Comparison of ENCODE assay signal across 16 mouse cellular contexts in the genomic region with DNA sequence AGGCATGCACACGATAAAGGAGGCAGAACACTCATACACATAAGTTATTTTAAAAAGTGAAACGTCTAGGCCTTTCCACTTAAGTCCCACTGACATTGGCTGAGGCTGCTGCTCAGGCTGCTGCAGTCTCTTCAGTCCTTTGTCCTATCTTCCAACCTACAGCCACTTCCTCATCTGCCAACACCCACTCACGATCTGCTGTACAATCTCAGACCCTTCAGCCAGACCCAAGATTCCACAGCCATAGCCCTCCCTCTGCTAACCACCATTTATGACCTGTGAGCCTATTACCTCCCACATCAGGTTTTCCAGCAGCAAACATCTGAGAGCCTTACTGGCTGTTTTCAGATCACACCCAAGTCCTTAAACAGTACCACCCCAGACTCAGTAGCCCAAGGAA. TPM values are rescaled to one million over a fixed set of nuclear protein-coding genes. Genes with fewer than 3 reads are reported as not detected.
DNase-seq lines count a peak whose midpoint lies in the region; ATAC-seq and TF ChIP-seq lines count a peak whose summit lies in the region.
"Had no signal": no experiment of that assay in that cellular context is flagged by ENCODE, and none has a peak within 500 bp of the region (broad histone marks: within the 10 kb centered on the region; RNA-seq: fewer than 3 reads in every experiment).

No protein-coding gene starts in this region.

- H3K79me2 ChIP-seq in macrophage (ENCODE audit: inconsistent target) = peaks cover 100% of the 10 kb centered on the region

- DNase-seq in heart, adult 18-20 months = no peak
- DNase-seq in G1E (ENCODE audit: low spot score) = no peak
- DNase-seq: adrenal gland, adult 2 months; embryo, embryonic 11 days; kidney, adult 9 months; retina, postnatal 1 day had no signal

- no peaks in the 10 kb centered on the region for H3K27me3 ChIP-seq in heart, embryonic 13.5 days (replicated peaks)
- H3K27me3 ChIP-seq in G1E (ENCODE audit: insufficient read depth, low read length) = no peaks in the 10 kb centered on the region
- no peaks in the 10 kb centered on the region for H3K27me3 ChIP-seq in embryonic facial prominence, embryonic 15.5 days
- H3K27me3 ChIP-seq in forebrain, embryonic 12.5 days = no peaks in the 10 kb centered on the region
- H3K27me3 ChIP-seq in midbrain, embryonic 13.5 days = no peaks in the 10 kb centered on the region
- H3K27me3 ChIP-seq: limb, embryonic 15.5 days; neural tube, embryonic 12.5 days had no signal

- peak overlapping the region; percentile 58 for H3K9ac ChIP-seq in heart, embryonic 13.5 days
- H3K9ac ChIP-seq in embryonic facial prominence, embryonic 15.5 days = no peak overlapping the region
- H3K9ac ChIP-seq in forebrain, embryonic 12.5 days = no peak overlapping the region
- no peak overlapping the region; the same call in 1 of the 2 replicates for H3K9ac ChIP-seq in midbrain, embryonic 13.5 days (replicated peaks)
- H3K9ac ChIP-seq: limb, embryonic 15.5 days; neural tube, embryonic 12.5 days had no signal

- 5% methylated on average over 3 of the region's 3 CpGs for WGBS in heart, embryonic 13.5 days
- WGBS in embryonic facial prominence, embryonic 15.5 days = 69% methylated on average over 3 of the region's 3 CpGs
- WGBS in macrophage (ENCODE audit: missing documents) = 16% methylated on average over 3 of the region's 3 CpGs
- WGBS in forebrain, embryonic 12.5 days = 83% methylated on average over 3 of the region's 3 CpGs
- WGBS in midbrain, embryonic 13.5 days = 69% methylated on average over 3 of the region's 3 CpGs

- H3K4me3 ChIP-seq in heart, embryonic 13.5 days = no peak overlapping the region
- H3K4me3 ChIP-seq in G1E (ENCODE audit: low read depth, low read length) (no peak overlapping the region), macrophage (ENCODE audit: inconsistent target) (no peak overlapping the region)
- H3K4me3 ChIP-seq in embryonic facial prominence, embryonic 15.5 days (replicated peaks) = no peak overlapping the region
- H3K4me3 ChIP-seq in forebrain, embryonic 12.5 days (replicated peaks) = no peak overlapping the region
- H3K4me3 ChIP-seq in midbrain, embryonic 13.5 days (replicated peaks) = no peak overlapping the region
- H3K4me3 ChIP-seq: hindbrain, embryonic 10.5 days; limb, embryonic 15.5 days; neural tube, embryonic 12.5 days had no signal

- H3K9me3 ChIP-seq in heart, embryonic 13.5 days = no peaks in the 10 kb centered on the region
- H3K9me3 ChIP-seq in G1E (replicated peaks) = no peaks in the 10 kb centered on the region
- no peaks in the 10 kb centered on the region for H3K9me3 ChIP-seq in embryonic facial prominence, embryonic 15.5 days (replicated peaks)
- H3K9me3 ChIP-seq in forebrain, embryonic 12.5 days = no peaks in the 10 kb centered on the region
- no peaks in the 10 kb centered on the region for H3K9me3 ChIP-seq in midbrain, embryonic 13.5 days
- H3K9me3 ChIP-seq: hindbrain, embryonic 10.5 days; limb, embryonic 15.5 days; neural tube, embryonic 12.5 days had no signal

- peak overlapping the region; percentile 85 for H3K27ac ChIP-seq in heart, embryonic 13.5 days (replicated peaks)
- H3K27ac ChIP-seq in embryonic facial prominence, embryonic 15.5 days (replicated peaks) = 0 out of 2 replicates have a peak overlapping the region, but pooled peaks have one; percentile 5
- peak overlapping the region; percentile 92 for H3K27ac ChIP-seq in macrophage
- no peak overlapping the region for H3K27ac ChIP-seq in forebrain, embryonic 12.5 days
- H3K27ac ChIP-seq in midbrain, embryonic 13.5 days = no peak overlapping the region
- H3K27ac ChIP-seq: hindbrain, embryonic 10.5 days; neural tube, embryonic 12.5 days had no signal

- H3K36me3 ChIP-seq in heart, embryonic 13.5 days = peaks cover 40% of the 10 kb centered on the region
- H3K36me3 ChIP-seq in G1E (replicated peaks) (peaks cover 98% of the 10 kb centered on the region), macrophage (ENCODE audit: inconsistent target) (peaks cover 25% of the 10 kb centered on the region)
- peaks cover 17% of the 10 kb centered on the region; the same call in 1 of the 2 replicates for H3K36me3 ChIP-seq in embryonic facial prominence, embryonic 15.5 days
- H3K36me3 ChIP-seq in forebrain, embryonic 12.5 days (replicated peaks) = peaks cover 20% of the 10 kb centered on the region
- peaks cover 26% of the 10 kb centered on the region; the same call in 1 of the 2 replicates for H3K36me3 ChIP-seq in midbrain, embryonic 13.5 days

- no peak for TF ChIP-seq CTCF in G1E (IDR thresholded peaks at IDR 0.05; ENCODE audit: low read depth, low read length)

- H3K4me1 ChIP-seq in heart, embryonic 13.5 days = peaks cover 99% of the 10 kb centered on the region
- peaks cover 96% of the 10 kb centered on the region for H3K4me1 ChIP-seq in G1E (ENCODE audit: insufficient read depth, low read depth, low read length)
- H3K4me1 ChIP-seq in embryonic facial prominence, embryonic 15.5 days = peaks cover 80% of the 10 kb centered on the region
- peaks cover 74% of the 10 kb centered on the region for H3K4me1 ChIP-seq in forebrain, embryonic 12.5 days
- H3K4me1 ChIP-seq in midbrain, embryonic 13.5 days (replicated peaks) = peaks cover 90% of the 10 kb centered on the region

- H3K4me2 ChIP-seq in heart, embryonic 13.5 days = peak overlapping the region; percentile 44
- no peak overlapping the region for H3K4me2 ChIP-seq in embryonic facial prominence, embryonic 15.5 days (replicated peaks)
- no peak overlapping the region for H3K4me2 ChIP-seq in forebrain, embryonic 12.5 days
- H3K4me2 ChIP-seq in midbrain, embryonic 13.5 days (replicated peaks) = no peak overlapping the region
- H3K4me2 ChIP-seq: limb, embryonic 15.5 days; midbrain, embryonic 11.5 days; neural tube, embryonic 12.5 days had no signal

- ATAC-seq in heart, embryonic 13.5 days (ENCODE audit: extremely low read depth, insufficient number of reproducible peaks, low FRiP score, low TSS enrichment) = peak; percentile 33; the same call in 1 of the 2 replicates
- ATAC-seq in G1E (ENCODE audit: extremely low read depth, insufficient number of reproducible peaks, low FRiP score, poor library complexity, severe bottlenecking) = peak; percentile 50; the same call in 1 of the 2 replicates
- no peak for ATAC-seq in embryonic facial prominence, embryonic 15.5 days (ENCODE audit: insufficient number of reproducible peaks, low FRiP score, low TSS enrichment, low read depth)
- ATAC-seq in CD4-positive, CD25-positive, alpha-beta regulatory T cell, adult 4 months = no peak
- ATAC-seq in forebrain, embryonic 12.5 days (ENCODE audit: low FRiP score) = no peak
- ATAC-seq in midbrain, embryonic 13.5 days = no peak

RNA-seq across cellular contexts. Expression of a gene that starts 9.4 kb away (rescaled TPM):
- 27.7 and 30.6 TPM in 2 replicates for polyA plus RNA-seq in heart, embryonic 13.5 days (2015; fragmentation: Nextera tagmentation; extraction: Ambion mirVana)
- total RNA-seq in heart, adult 18-20 months (2021) = 10 to 100 TPM; 11.5 to 12.7 TPM
- total RNA-seq in G1E (2014; fragmentation: Nextera tagmentation) (94.9 and 95.4 TPM in 2 replicates), G1E (2017) (14.9 and 17.6 TPM in 2 replicates)
- polyA plus RNA-seq in G1E (2012) (40.0 and 71.1 TPM in 2 replicates), macrophage (2018) (13.9 to 21.1 TPM (median 19.1 TPM) in 3 replicates)
- 63.1 and 66.1 TPM in 2 replicates for polyA plus RNA-seq in embryonic facial prominence, embryonic 15.5 days (2015; fragmentation: Nextera tagmentation; extraction: Ambion mirVana)
- 100 to 1,000 TPM; 104 to 576 (median 356) TPM for total RNA-seq in macrophage (2018; cell fraction: chromatin; rRNA removed)
- 10 to 100 TPM; 15.7 to 66.9 (median 36.1) TPM for total RNA-seq in macrophage (2018; cell fraction: cytosol; rRNA removed)
- total RNA-seq in macrophage (2018; cell fraction: nucleus; rRNA removed) = 100 to 1,000 TPM in 20 of 26 experiments, 10 to 100 TPM in 6; 62.0 to 363 (median 169) TPM
- 10 to 100 TPM; 18.5 to 20.8 TPM for polyA plus RNA-seq in CD4-positive, CD25-positive, alpha-beta regulatory T cell, adult 4 months (2017; shearing (Covaris generic))
- 62.7 and 74.3 TPM in 2 replicates for polyA plus RNA-seq in forebrain, embryonic 12.5 days (2016; fragmentation: Nextera tagmentation; extraction: Ambion mirVana)
- 68.1 and 72.4 TPM in 2 replicates for polyA plus RNA-seq in midbrain, embryonic 13.5 days (2015; fragmentation: Nextera tagmentation; extraction: Ambion mirVana)

RNA-seq across cellular contexts. Expression of a gene that starts 57.3 kb away (rescaled TPM):
- 54.0 and 55.2 TPM in 2 replicates for polyA plus RNA-seq in heart, embryonic 13.5 days (2015; fragmentation: Nextera tagmentation; extraction: Ambion mirVana)
- 10 to 100 TPM; 34.7 to 35.0 TPM for total RNA-seq in heart, adult 18-20 months (2021)
- 25.1 and 29.0 TPM in 2 replicates for total RNA-seq in G1E (2014; fragmentation: Nextera tagmentation)
- total RNA-seq in G1E (2017) = 25.6 and 26.0 TPM in 2 replicates
- polyA plus RNA-seq in G1E (2012) = 6.7 and 9.4 TPM in 2 replicates
- polyA plus RNA-seq in embryonic facial prominence, embryonic 15.5 days (2015; fragmentation: Nextera tagmentation; extraction: Ambion mirVana) = 81.0 and 90.4 TPM in 2 replicates
- total RNA-seq in macrophage (2018; cell fraction: chromatin; rRNA removed) = 100 to 1,000 TPM in 3 of 26 experiments, 10 to 100 TPM in 20, 1 to 10 TPM in 3; 8.4 to 129 (median 57.6) TPM
- 10 to 100 TPM; 15.6 to 42.6 (median 32.2) TPM for total RNA-seq in macrophage (2018; cell fraction: cytosol; rRNA removed)
- total RNA-seq in macrophage (2018; cell fraction: nucleus; rRNA removed) = 10 to 100 TPM in 25 of 26 experiments, 1 to 10 TPM in 1; 7.9 to 98.5 (median 32.1) TPM
- 30.7 to 54.0 TPM (median 30.9 TPM) in 3 replicates for polyA plus RNA-seq in macrophage (2018)
- 10 to 100 TPM; 91.3 to 93.4 TPM for polyA plus RNA-seq in CD4-positive, CD25-positive, alpha-beta regulatory T cell, adult 4 months (2017; shearing (Covaris generic))
- polyA plus RNA-seq in forebrain, embryonic 12.5 days (2016; fragmentation: Nextera tagmentation; extraction: Ambion mirVana) = 56.3 and 64.7 TPM in 2 replicates
- polyA plus RNA-seq in midbrain, embryonic 13.5 days (2015; fragmentation: Nextera tagmentation; extraction: Ambion mirVana) = 63.7 and 71.9 TPM in 2 replicates

Comparison
In these comparisons a context has a peak if more than half of its experiments do, and no peak if none do; other contexts are left out.
1. ATAC-seq: peak in heart, embryonic 13.5 days (single experiment) and G1E (single experiment); none in embryonic facial prominence, embryonic 15.5 days (single experiment), CD4-positive, CD25-positive, alpha-beta regulatory T cell, adult 4 months (single experiment), forebrain, embryonic 12.5 days (single experiment) and midbrain, embryonic 13.5 days (single experiment).
2. H3K27ac ChIP-seq: peak in heart, embryonic 13.5 days (single experiment), embryonic facial prominence, embryonic 15.5 days (single experiment) and macrophage (single experiment); none in forebrain, embryonic 12.5 days (single experiment) and midbrain, embryonic 13.5 days (single experiment).